18 mouse cellular contexts compared by ENCODE assay signal in the genomic region with DNA sequence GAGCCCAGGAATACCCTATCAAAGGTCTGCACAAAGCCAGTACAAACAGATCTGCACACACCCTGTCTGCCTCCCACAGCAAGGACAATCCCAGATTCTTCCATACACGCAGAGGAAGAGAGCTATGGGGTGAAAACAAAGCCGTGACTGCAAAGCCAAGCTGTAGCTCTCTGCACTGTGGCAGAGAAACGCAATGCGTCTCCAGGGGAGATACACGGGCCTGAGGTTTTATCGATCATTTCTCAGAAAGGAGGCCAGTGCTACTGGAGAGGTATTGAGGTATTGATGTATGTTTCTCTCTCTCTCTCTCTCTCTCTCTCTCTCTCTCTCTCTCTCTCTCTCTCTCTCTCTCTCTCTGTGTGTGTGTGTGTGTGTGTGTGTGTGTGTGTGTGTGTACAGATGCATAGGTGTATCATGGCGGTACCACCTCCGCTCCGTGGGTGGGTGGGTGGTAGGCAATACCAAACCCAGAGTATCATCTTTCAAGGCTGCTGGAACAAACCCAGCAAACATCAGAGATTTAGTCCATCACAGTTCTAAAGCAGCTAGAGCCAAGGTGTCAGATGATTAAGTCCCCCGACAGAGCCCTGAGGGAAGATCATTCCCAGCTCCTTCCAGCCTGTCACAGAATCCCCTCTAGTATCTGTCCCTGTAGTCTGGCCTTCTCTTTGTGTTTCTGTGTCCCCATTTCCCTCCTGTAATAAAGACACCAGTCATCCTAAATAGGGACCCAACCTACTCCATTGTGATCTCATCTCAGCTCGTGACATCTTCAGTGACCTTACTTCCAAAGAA.
DNase-seq lines count a peak whose midpoint lies in the region.
"Had no signal": no experiment of that assay in that cellular context is flagged by ENCODE, and none has a peak within 500 bp of the region (broad histone marks: within the 10 kb centered on the region; RNA-seq: fewer than 3 reads in every experiment).

No protein-coding gene starts in this region.

- no peaks in the 10 kb centered on the region for H3K9me3 ChIP-seq in hindbrain, embryonic 10.5 days
- H3K9me3 ChIP-seq: embryonic facial prominence, embryonic 12.5 days; limb, embryonic 12.5 days; liver, embryonic 13.5 days had no signal

- intact Hi-C loops in left cerebral cortex, postnatal 14 days (cut with DNase I) = no loop called here

- WGBS in hindbrain, embryonic 10.5 days = 59% methylated on average over 11 of the region's 11 CpGs

- H3K4me3 ChIP-seq in hindbrain, embryonic 10.5 days = no peak overlapping the region
- H3K4me3 ChIP-seq: embryonic facial prominence, embryonic 12.5 days; limb, embryonic 12.5 days; liver, embryonic 13.5 days; myocyte had no signal

- H3K27ac ChIP-seq in hindbrain, embryonic 10.5 days = peak overlapping the region; percentile 73
- H3K27ac ChIP-seq: embryonic facial prominence, embryonic 12.5 days; limb, embryonic 12.5 days; liver, embryonic 13.5 days had no signal

- DNase-seq in retina, postnatal 1 day = peak; percentile 47
- no peak for DNase-seq in retina, embryonic 14.5 days (ENCODE audit: low spot score)
- no peak for DNase-seq in hindbrain, embryonic 10.5 days (ENCODE audit: low spot score)
- DNase-seq in mesoderm, embryonic 11.5 days (ENCODE audit: low read depth, low spot score) = peak; percentile 19
- DNase-seq in embryo, embryonic 9.5 days (ENCODE audit: extremely low spot score) = no peak
- no peak for DNase-seq in left cerebral cortex, postnatal 14 days (ENCODE audit: low spot score in 2 of 2)
- no peak for DNase-seq in cerebellum, postnatal 4 days (ENCODE audit: low spot score in 2 of 2)
- DNase-seq: cerebellum, adult 11-12 months; cerebellum, postnatal 25 days; gastrocnemius, postnatal 10 days; kidney, adult 2 months; kidney, postnatal 14 days; layer of hippocampus, adult 9-11 months; liver, embryonic 13.5 days; right cerebral cortex, postnatal 14 days had no signal

- H3K4me1 ChIP-seq in hindbrain, embryonic 10.5 days (replicated peaks) = peaks cover 44% of the 10 kb centered on the region
- H3K4me1 ChIP-seq: liver, embryonic 13.5 days had no signal

- no peaks in the 10 kb centered on the region for H3K36me3 ChIP-seq in hindbrain, embryonic 10.5 days
- H3K36me3 ChIP-seq: embryonic facial prominence, embryonic 12.5 days; limb, embryonic 12.5 days; liver, embryonic 13.5 days had no signal

- 0 out of 2 replicates have a peak, but pooled peaks cover 5% of the 10 kb centered on the region for H3K27me3 ChIP-seq in hindbrain, embryonic 10.5 days (ENCODE audit: insufficient read depth, poor library complexity, severe bottlenecking)
- H3K27me3 ChIP-seq: embryonic facial prominence, embryonic 12.5 days; limb, embryonic 12.5 days; liver, embryonic 13.5 days had no signal

Comparison
In these comparisons a context has a peak if more than half of its experiments do, and no peak if none do; other contexts are left out.
1. DNase-seq: peak in retina, postnatal 1 day (single experiment) and mesoderm, embryonic 11.5 days (single experiment); none in retina, embryonic 14.5 days (single experiment), hindbrain, embryonic 10.5 days (single experiment), embryo, embryonic 9.5 days (single experiment), left cerebral cortex, postnatal 14 days (0 of 2) and cerebellum, postnatal 4 days (0 of 2).